Mouse (Mus musculus) liver, embryonic 12.5 days (tissue): ENCODE data around the gene Elk4. TPM values are rescaled to one million over a fixed set of nuclear protein-coding genes. Genes with fewer than 3 reads are reported as not detected.

Experiments used
- ATAC-seq: fragments of 200-750 bp; cut with Nextera tagmentation; 2 replicates; pipeline ENCODE4 v1.8.0; 2017; ENCODE audit warnings: moderate number of reproducible peaks, mild to moderate bottlenecking, moderate library complexity
- H3K27ac ChIP-seq: fragments of 300-500 bp; sonication (generic); 2 replicates; pipeline ENCODE4 v1.5.1; 2016; ENCODE audit warnings: mild to moderate bottlenecking
- H3K27me3 ChIP-seq: fragments of 300-500 bp; sonication (generic); replicated peaks from 2 replicates; pipeline ENCODE4 v1.6.1; 2016; ENCODE audit warnings: mild to moderate bottlenecking, moderate library complexity
- H3K36me3 ChIP-seq: fragments of 300-500 bp; sonication (generic); 2 replicates; pipeline ENCODE4 v1.6.1; 2016; ENCODE audit warnings: mild to moderate bottlenecking, moderate library complexity
- H3K4me1 ChIP-seq: fragments of 300-500 bp; sonication (generic); 2 replicates; pipeline ENCODE4 v1.6.1; 2016
- H3K4me2 ChIP-seq: fragments of 300-500 bp; sonication (generic); 2 replicates; pipeline ENCODE4 v1.6.1; 2016; ENCODE audit warnings: mild to moderate bottlenecking, moderate library complexity
- H3K4me3 ChIP-seq: fragments of 300-500 bp; sonication (generic); 2 replicates; pipeline ENCODE4 v1.5.1; 2016; ENCODE audit warnings: mild to moderate bottlenecking, moderate library complexity
- H3K9ac ChIP-seq: fragments of 300-500 bp; sonication (generic); 2 replicates; pipeline ENCODE4 v1.6.1; 2016; ENCODE audit warnings: mild to moderate bottlenecking, moderate library complexity
- H3K9me3 ChIP-seq: fragments of 300-500 bp; sonication (generic); replicated peaks from 2 replicates; pipeline ENCODE4 v1.6.1; 2016; ENCODE audit warnings: mild to moderate bottlenecking, moderate library complexity
- WGBS: fragments of 180-500 bp; shearing (Covaris S2); methylation state at CpG from one replicate; pipeline ENCODE4 v1.1.7; 2016; ENCODE audit not compliant: insufficient replicate concordance; 5-methylcytosine and 5-hydroxymethylcytosine counted together
- polyA plus RNA-seq: library from polyadenylated mRNA; unstranded; fragments of >200 nt; fragmentation: Nextera tagmentation; extraction: Ambion mirVana; gene quantifications from 2 replicates; pipeline ENCODE4 v1.2.1, GENCODE M21; 2016

Gene Elk4
- polyA plus RNA-seq, 1 experiment from 2014 or later = 14.4 TPM

DNA sequence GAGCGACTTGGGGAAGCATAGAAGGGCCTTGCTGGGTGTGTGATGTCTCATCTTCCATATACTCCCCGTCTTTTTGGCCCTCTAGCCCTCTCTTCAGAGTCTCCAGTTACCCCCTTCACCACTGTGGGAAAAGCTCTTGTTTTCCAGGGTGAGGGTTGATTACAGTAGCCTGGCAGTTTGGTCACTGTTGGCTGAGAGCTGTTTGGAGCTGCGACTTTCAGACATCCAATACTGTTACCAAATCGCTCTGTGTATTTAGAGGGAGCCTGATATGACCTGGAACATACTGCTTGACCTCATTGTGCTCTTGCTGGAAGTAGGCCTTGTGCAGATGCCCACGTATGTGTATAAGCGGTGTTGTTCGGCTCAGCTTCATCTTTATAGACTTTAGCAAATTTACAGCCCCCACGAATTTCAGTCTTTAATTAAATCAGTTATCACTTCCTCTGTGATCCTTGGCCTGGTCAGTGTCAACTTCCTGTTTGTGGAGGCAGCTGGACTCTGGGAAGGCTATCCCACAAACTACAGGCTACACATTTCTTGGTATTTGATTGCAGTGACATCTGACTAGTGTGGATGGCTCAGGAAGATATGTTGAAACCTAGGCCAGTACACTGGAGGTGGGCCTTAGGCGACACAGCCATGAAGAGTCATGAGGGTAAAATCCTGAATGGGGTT lies 17.2 kb upstream of the Elk4 start:
- Histone ChIP-seq H3K36me3 (no peaks in the 10 kb centered on the region), H3K27ac (no peak overlapping the region), H3K9ac (no peak overlapping the region), H3K9me3 (no peaks in the 10 kb centered on the region), H3K27me3 (no peaks in the 10 kb centered on the region), H3K4me1 (no peaks in the 10 kb centered on the region), H3K4me3 (no peak overlapping the region), H3K4me2 (no peak overlapping the region)
- no peak for ATAC-seq
- 62% methylated on average over 9 of the region's 9 CpGs for WGBS

DNA sequence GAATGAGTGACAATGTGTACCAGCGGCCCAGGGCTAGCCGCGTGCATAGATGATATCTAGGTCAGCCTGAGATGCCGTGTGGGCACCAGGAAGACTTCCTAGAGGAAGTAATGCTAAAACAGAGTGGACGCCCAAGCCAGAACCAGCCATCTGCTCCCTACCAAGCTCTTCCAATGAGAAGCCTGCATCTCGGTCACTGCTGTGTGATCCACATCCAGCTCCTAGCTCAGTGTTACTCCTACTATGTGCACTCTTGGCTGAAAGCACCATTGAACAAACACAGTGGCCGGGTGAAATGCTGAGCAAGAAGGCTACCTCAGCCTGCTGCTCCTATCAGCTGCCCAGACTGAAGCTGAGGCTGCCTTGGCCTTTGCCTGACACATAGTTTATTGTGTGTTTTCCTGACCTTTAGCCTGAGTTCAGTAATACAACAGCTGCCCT lies 14.8 kb upstream of the Elk4 start:
- no peak overlapping the region for H3K9ac ChIP-seq
- no peak overlapping the region for H3K4me2 ChIP-seq
- H3K9me3 ChIP-seq = no peaks in the 10 kb centered on the region
- H3K4me3 ChIP-seq = no peak overlapping the region
- H3K4me1 ChIP-seq = no peaks in the 10 kb centered on the region
- no peak for ATAC-seq
- 58% methylated on average over 7 of the region's 7 CpGs for WGBS
- no peaks in the 10 kb centered on the region for H3K27me3 ChIP-seq
- no peaks in the 10 kb centered on the region for H3K36me3 ChIP-seq
- H3K27ac ChIP-seq = no peak overlapping the region

DNA sequence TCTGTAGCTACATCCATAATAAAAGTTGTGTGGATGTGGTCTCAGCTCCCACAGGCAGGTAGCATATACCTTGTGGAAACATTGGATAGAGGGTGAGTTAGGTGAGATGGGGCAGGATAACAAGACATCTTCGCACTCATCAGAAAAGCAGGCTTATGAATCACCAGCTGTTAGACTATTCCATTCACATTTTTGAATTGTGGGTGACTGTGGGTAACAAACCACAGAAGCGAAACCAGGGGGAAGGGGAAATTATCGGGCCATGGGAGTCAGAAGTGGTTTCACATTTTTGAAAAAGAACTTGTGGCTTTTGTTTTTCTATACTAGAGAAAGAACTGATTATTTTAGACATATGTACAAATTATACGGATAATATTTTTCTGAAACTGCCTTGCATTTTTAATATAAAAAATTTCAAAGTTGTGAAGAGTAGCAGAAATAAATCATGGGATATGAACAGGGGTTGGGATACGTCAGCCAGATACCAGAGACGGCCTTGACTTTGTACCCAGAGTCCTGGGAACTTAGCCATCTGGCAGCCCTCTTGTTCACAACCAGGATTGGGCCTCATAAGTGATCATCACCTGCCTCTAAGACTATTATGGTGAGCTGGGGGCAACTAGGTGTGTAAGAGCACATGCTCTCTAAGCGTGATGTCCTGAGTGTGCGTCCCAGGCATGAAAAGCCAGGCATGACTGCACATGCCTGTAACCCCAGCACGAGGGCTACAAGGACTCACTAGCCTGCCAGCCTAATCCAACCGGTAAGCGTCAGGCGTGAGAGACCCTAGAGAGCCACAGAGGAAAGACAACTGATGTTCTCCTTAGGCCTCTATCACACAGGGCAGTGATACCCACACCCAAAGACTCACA lies 14.0 kb upstream of the Elk4 start:
- Histone ChIP-seq H3K4me2 (no peak overlapping the region), H3K9me3 (no peaks in the 10 kb centered on the region), H3K27me3 (no peaks in the 10 kb centered on the region), H3K27ac (no peak overlapping the region), H3K36me3 (no peaks in the 10 kb centered on the region), H3K4me3 (no peak overlapping the region), H3K9ac (no peak overlapping the region), H3K4me1 (no peaks in the 10 kb centered on the region)
- WGBS = 68% methylated on average over 12 of the region's 12 CpGs
- ATAC-seq = no peak

DNA sequence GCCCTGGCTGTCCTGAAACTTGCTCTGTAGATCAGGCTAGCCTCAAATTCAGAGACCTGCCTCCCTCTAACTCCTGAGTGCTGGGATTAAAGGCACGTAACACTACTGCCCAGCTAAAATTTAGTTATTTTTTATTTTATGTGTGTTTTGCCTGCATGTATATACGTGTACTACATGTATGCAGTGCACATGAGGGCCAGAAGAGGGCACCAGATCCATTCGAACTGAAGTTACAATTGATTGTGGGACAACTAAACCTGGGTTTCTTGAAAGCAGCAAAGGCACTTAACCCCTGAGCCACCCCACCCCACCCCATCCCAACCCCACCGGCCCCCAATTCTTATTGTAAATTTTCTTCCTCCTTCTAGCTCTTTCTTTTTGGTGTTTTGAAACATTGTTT lies 12.3 kb upstream of the Elk4 start:
- Histone ChIP-seq H3K4me3 (no peak overlapping the region), H3K9ac (no peak overlapping the region), H3K4me1 (no peaks in the 10 kb centered on the region), H3K27ac (no peak overlapping the region), H3K27me3 (no peaks in the 10 kb centered on the region), H3K4me2 (no peak overlapping the region), H3K9me3 (no peaks in the 10 kb centered on the region), H3K36me3 (no peaks in the 10 kb centered on the region)
- ATAC-seq = 0 out of 2 replicates have a peak, but pooled peaks have one; percentile 27
- WGBS = 18% methylated on average over 4 of the region's 4 CpGs

GRCm38 (mm10) chr1:132000506-132000905 lies 6.9 kb upstream of the Elk4 start:
- Histone ChIP-seq H3K27ac (no peak overlapping the region), H3K4me3 (no peak overlapping the region), H3K36me3 (no peaks in the 10 kb centered on the region), H3K9me3 (no peaks in the 10 kb centered on the region), H3K9ac (no peak overlapping the region), H3K4me2 (no peak overlapping the region), H3K27me3 (no peaks in the 10 kb centered on the region), H3K4me1 (peaks cover 7% of the 10 kb centered on the region; the same call in 1 of the 2 replicates)
- ATAC-seq = no peak

DNA sequence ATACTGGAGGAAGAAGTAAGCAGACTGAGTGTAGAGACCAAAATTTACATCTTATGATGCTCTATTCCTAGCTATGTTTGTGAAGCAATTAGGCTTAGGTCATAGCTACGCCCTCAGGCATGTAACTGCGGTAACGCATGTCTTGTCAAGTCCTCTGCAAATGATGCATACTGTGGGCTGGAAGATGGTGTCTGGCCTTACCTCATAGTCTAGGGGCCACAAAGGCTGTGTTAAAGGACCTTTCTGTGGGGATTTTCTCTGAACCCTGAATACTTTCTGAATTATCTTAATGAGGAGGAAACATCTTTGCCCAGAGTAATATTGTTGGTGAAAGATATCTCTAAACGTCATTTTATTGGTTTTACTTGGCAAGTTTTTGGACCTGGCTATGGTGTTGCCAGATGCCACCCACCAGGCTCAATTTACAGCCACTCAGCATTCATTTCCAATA lies 5.5 kb upstream of the Elk4 start:
- ATAC-seq = no peak
- Histone ChIP-seq H3K9me3 (no peaks in the 10 kb centered on the region), H3K4me2 (no peak overlapping the region), H3K27ac (no peak overlapping the region), H3K36me3 (no peaks in the 10 kb centered on the region), H3K27me3 (no peaks in the 10 kb centered on the region), H3K9ac (no peak overlapping the region), H3K4me3 (no peak overlapping the region), H3K4me1 (peaks cover 19% of the 10 kb centered on the region)
- WGBS = 73% methylated on average over 4 of the region's 4 CpGs

GRCm38 (mm10) chr1:132003111-132003510 lies 4.3 kb upstream of the Elk4 start:
- no peak overlapping the region for H3K9ac ChIP-seq
- no peak overlapping the region for H3K4me3 ChIP-seq
- H3K9me3 ChIP-seq = no peaks in the 10 kb centered on the region
- no peak overlapping the region for H3K4me2 ChIP-seq
- no peaks in the 10 kb centered on the region for H3K27me3 ChIP-seq
- ATAC-seq = no peak
- peaks cover 19% of the 10 kb centered on the region for H3K4me1 ChIP-seq
- H3K36me3 ChIP-seq = no peaks in the 10 kb centered on the region
- no peak overlapping the region for H3K27ac ChIP-seq
- WGBS = 57% methylated on average over 2 of the region's 2 CpGs

- no peak for ATAC-seq
- Histone ChIP-seq H3K27ac (no peak overlapping the region), H3K4me3 (no peak overlapping the region)
Observed at GRCm38 (mm10) chr1:132003817-132004216, 3.6 kb upstream of the Elk4 start.

GRCm38 (mm10) chr1:132004574-132005180 lies 2.7 kb upstream of the Elk4 start:
- Histone ChIP-seq H3K4me2 (no peak overlapping the region), H3K9me3 (no peaks in the 10 kb centered on the region), H3K4me1 (peaks cover 30% of the 10 kb centered on the region), H3K27ac (no peak overlapping the region), H3K27me3 (no peaks in the 10 kb centered on the region), H3K9ac (no peak overlapping the region), H3K4me3 (no peak overlapping the region), H3K36me3 (no peaks in the 10 kb centered on the region)
- 73% methylated on average over 6 of the region's 6 CpGs for WGBS
- ATAC-seq = no peak

More at GRCm38 (mm10) chr1:132003817-132004216, 3.6 kb upstream of the Elk4 start:
- Histone ChIP-seq H3K9ac (no peak overlapping the region), H3K4me2 (no peak overlapping the region), H3K4me1 (peaks cover 21% of the 10 kb centered on the region), H3K9me3 (no peaks in the 10 kb centered on the region), H3K27me3 (no peaks in the 10 kb centered on the region), H3K36me3 (no peaks in the 10 kb centered on the region)
- 28% methylated on average over 1 of the region's 1 CpGs for WGBS

GRCm38 (mm10) chr1:132005466-132005865 lies 1.9 kb upstream of the Elk4 start:
- no peak overlapping the region for H3K4me3 ChIP-seq
- no peak for ATAC-seq
- H3K9me3 ChIP-seq = no peaks in the 10 kb centered on the region
- H3K9ac ChIP-seq = no peak overlapping the region
- 69% methylated on average over 1 of the region's 1 CpGs for WGBS
- H3K4me1 ChIP-seq = peaks cover 36% of the 10 kb centered on the region
- H3K4me2 ChIP-seq = no peak overlapping the region
- no peak overlapping the region for H3K27ac ChIP-seq
- no peaks in the 10 kb centered on the region for H3K27me3 ChIP-seq
- H3K36me3 ChIP-seq = no peaks in the 10 kb centered on the region

- Histone ChIP-seq H3K27ac (no peak overlapping the region), H3K9ac (no peak overlapping the region), H3K4me3 (no peak overlapping the region), H3K27me3 (no peaks in the 10 kb centered on the region), H3K4me1 (peaks cover 42% of the 10 kb centered on the region), H3K36me3 (no peaks in the 10 kb centered on the region), H3K4me2 (no peak overlapping the region), H3K9me3 (no peaks in the 10 kb centered on the region)
- no peak for ATAC-seq
- 73% methylated on average over 3 of the region's 3 CpGs for WGBS
Observed at GRCm38 (mm10) chr1:132006046-132006445, 1.4 kb upstream of the Elk4 start.

GRCm38 (mm10) chr1:132006721-132007120 lies 686 bp upstream of the Elk4 start:
- Histone ChIP-seq H3K9ac (peak overlapping the region; percentile 95; the same call in 1 of the 2 replicates), H3K27ac (peak overlapping the region; percentile 98), H3K9me3 (no peaks in the 10 kb centered on the region), H3K4me3 (peak overlapping the region; percentile 89), H3K4me1 (peaks cover 47% of the 10 kb centered on the region), H3K36me3 (no peaks in the 10 kb centered on the region), H3K4me2 (peak overlapping the region; percentile 88), H3K27me3 (no peaks in the 10 kb centered on the region)
- 30% methylated on average over 5 of the region's 5 CpGs for WGBS
- ATAC-seq = no peak
